In the genomic region with DNA sequence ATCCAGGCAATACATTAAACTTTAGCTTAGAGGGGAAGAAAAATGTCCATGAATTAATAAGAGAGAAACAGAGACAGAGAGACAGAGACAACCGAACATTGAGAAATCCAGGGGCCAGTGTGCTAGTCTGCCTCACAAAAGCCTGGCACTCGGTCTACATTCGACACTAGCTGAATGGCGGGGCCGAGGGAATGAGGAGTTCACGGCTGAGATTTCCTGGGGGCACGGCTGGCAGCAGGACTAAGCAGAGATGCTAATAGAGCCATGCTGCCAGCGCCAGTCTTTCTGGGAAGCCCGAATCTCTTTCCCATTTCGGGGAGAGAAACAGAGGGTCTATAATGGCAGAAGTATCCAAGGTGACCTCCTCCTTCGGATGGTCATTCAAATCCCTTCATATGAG, we compare ENCODE assay signal across 20 mouse cellular contexts. TPM values are rescaled to one million over a fixed set of nuclear protein-coding genes. Genes with fewer than 3 reads are reported as not detected.
DNase-seq lines count a peak whose midpoint lies in the region; ATAC-seq and TF ChIP-seq lines count a peak whose summit lies in the region.
"Had no signal": no experiment of that assay in that cellular context is flagged by ENCODE, and none has a peak within 500 bp of the region (broad histone marks: within the 10 kb centered on the region; RNA-seq: fewer than 3 reads in every experiment).

No protein-coding gene starts in this region.

- H3K4me2 ChIP-seq in forebrain, embryonic 13.5 days = peak overlapping the region; percentile 20; the same call in 1 of the 2 replicates
- no peak overlapping the region for H3K4me2 ChIP-seq in forebrain, postnatal 0 days (ENCODE audit: low read depth)
- no peak overlapping the region for H3K4me2 ChIP-seq in heart, embryonic 11.5 days
- H3K4me2 ChIP-seq: embryonic facial prominence, embryonic 12.5 days; heart, embryonic 13.5 days; hindbrain, embryonic 15.5 days had no signal

- no peaks in the 10 kb centered on the region for H3K27me3 ChIP-seq in cerebellum, adult 2 months (ENCODE audit: control insufficient read depth, insufficient read depth, low read length)
- no peaks in the 10 kb centered on the region for H3K27me3 ChIP-seq in forebrain, embryonic 13.5 days
- no peaks in the 10 kb centered on the region for H3K27me3 ChIP-seq in forebrain, postnatal 0 days (ENCODE audit: insufficient read depth, low read length)
- H3K27me3 ChIP-seq in thymus, adult 2 months (ENCODE audit: control insufficient read depth, insufficient read depth, low read length) = no peaks in the 10 kb centered on the region
- H3K27me3 ChIP-seq in heart, embryonic 11.5 days (ENCODE audit: control insufficient read depth, insufficient read depth, low read length) = no peaks in the 10 kb centered on the region
- H3K27me3 ChIP-seq: hindbrain, embryonic 15.5 days had no signal

- no peak for TF ChIP-seq POLR2A in cerebellum, adult 2 months (IDR thresholded peaks at IDR 0.05; ENCODE audit: borderline replicate concordance, insufficient read depth, low read length)
- TF ChIP-seq POLR2A in brain, embryonic 14.5 days (IDR thresholded peaks at IDR 0.05; ENCODE audit: borderline replicate concordance, extremely low read depth, insufficient read depth, insufficient read length, poor library complexity, severe bottlenecking) = no peak
- no peak for TF ChIP-seq POLR2A in thymus, adult 2 months (IDR thresholded peaks at IDR 0.05; ENCODE audit: control insufficient read depth, extremely low read depth, insufficient read depth, low read length, poor library complexity)

- peak; percentile 44 to 64 for DNase-seq in cerebellum, postnatal 10 days
- DNase-seq in cerebellum, adult 2 months = no peak
- DNase-seq in brain, embryonic 14.5 days (ENCODE audit: low read depth) = peak; percentile 70
- peak; percentile 36 for DNase-seq in forebrain, postnatal 0 days
- DNase-seq in thymus, adult 2 months = no peak
- DNase-seq: adrenal gland, postnatal 10 days; B cell, adult 2 months; cerebellum, adult 11-12 months; cerebellum, adult 9-11 months; gastrocnemius, postnatal 14 days; heart, postnatal 36 days; kidney, adult 2 months had no signal

- TF ChIP-seq CTCF in cerebellum, adult 2 months (IDR thresholded peaks at IDR 0.05; ENCODE audit: borderline replicate concordance, insufficient read depth, low read depth, low read length) = no peak
- no peak for TF ChIP-seq CTCF in brain, embryonic 14.5 days (IDR thresholded peaks at IDR 0.05; ENCODE audit: borderline replicate concordance, extremely low read depth, insufficient read depth, insufficient read length)
- no peak for TF ChIP-seq CTCF in forebrain, postnatal 0 days (IDR thresholded peaks at IDR 0.05; ENCODE audit: low read depth)
- no peak for TF ChIP-seq CTCF in thymus, adult 2 months (IDR thresholded peaks at IDR 0.05; ENCODE audit: borderline replicate concordance, control insufficient read depth, extremely low read depth, insufficient read depth, low read length, poor library complexity)

- H3K9ac ChIP-seq in forebrain, embryonic 13.5 days = no peak overlapping the region; the same call in 1 of the 2 replicates
- H3K9ac ChIP-seq in forebrain, postnatal 0 days = no peak overlapping the region
- H3K9ac ChIP-seq in heart, embryonic 11.5 days (ENCODE audit: low read depth, low read length) = no peak overlapping the region
- H3K9ac ChIP-seq: embryonic facial prominence, embryonic 12.5 days; heart, embryonic 13.5 days; hindbrain, embryonic 15.5 days had no signal

- WGBS in cerebellum, adult 2 months = 53% methylated on average over 11 of the region's 11 CpGs
- WGBS in forebrain, embryonic 13.5 days = 35% methylated on average over 11 of the region's 11 CpGs
- WGBS in forebrain, postnatal 0 days = 27% methylated on average over 11 of the region's 11 CpGs
- WGBS in thymus, adult 2 months = 98% methylated on average over 11 of the region's 11 CpGs
- WGBS in heart, embryonic 11.5 days (ENCODE audit: insufficient replicate concordance) = 86% methylated on average over 11 of the region's 11 CpGs

- H3K4me1 ChIP-seq in cerebellum, adult 2 months (ENCODE audit: control insufficient read depth, insufficient read depth, low read length) = no peaks in the 10 kb centered on the region
- H3K4me1 ChIP-seq in forebrain, embryonic 13.5 days = peaks cover 25% of the 10 kb centered on the region
- no peaks in the 10 kb centered on the region for H3K4me1 ChIP-seq in forebrain, postnatal 0 days (ENCODE audit: insufficient read depth)
- no peaks in the 10 kb centered on the region for H3K4me1 ChIP-seq in thymus, adult 2 months (replicated peaks; ENCODE audit: control insufficient read depth, insufficient read depth, low read length)
- no peaks in the 10 kb centered on the region for H3K4me1 ChIP-seq in heart, embryonic 11.5 days (ENCODE audit: control insufficient read depth, insufficient read depth, low read length)
- H3K4me1 ChIP-seq: hindbrain, embryonic 15.5 days had no signal

- no peaks in the 10 kb centered on the region for H3K9me3 ChIP-seq in forebrain, embryonic 13.5 days (replicated peaks)
- no peaks in the 10 kb centered on the region for H3K9me3 ChIP-seq in forebrain, postnatal 0 days (ENCODE audit: low read length)
- H3K9me3 ChIP-seq in heart, embryonic 11.5 days (replicated peaks; ENCODE audit: control insufficient read depth, low read length) = no peaks in the 10 kb centered on the region
- H3K9me3 ChIP-seq: embryonic facial prominence, embryonic 12.5 days; G1E; heart, embryonic 13.5 days; hindbrain, embryonic 15.5 days had no signal

- H3K36me3 ChIP-seq in forebrain, embryonic 13.5 days (ENCODE audit: poor library complexity, severe bottlenecking) = peaks cover 10% of the 10 kb centered on the region; the same call in 1 of the 2 replicates
- no peaks in the 10 kb centered on the region; the same call in 1 of the 2 replicates for H3K36me3 ChIP-seq in forebrain, postnatal 0 days (ENCODE audit: insufficient read depth)
- peaks cover 10% of the 10 kb centered on the region; the same call in 1 of the 2 replicates for H3K36me3 ChIP-seq in thymus, adult 2 months (ENCODE audit: control insufficient read depth, insufficient read depth, low read length)
- H3K36me3 ChIP-seq in heart, embryonic 11.5 days (ENCODE audit: control insufficient read depth, insufficient read depth, low read length) = no peaks in the 10 kb centered on the region
- H3K36me3 ChIP-seq: hindbrain, embryonic 15.5 days had no signal

- ATAC-seq in forebrain, embryonic 13.5 days = 0 out of 2 replicates have a peak, but pooled peaks have one; percentile 36
- ATAC-seq in forebrain, postnatal 0 days = no peak
- no peak for ATAC-seq in heart, embryonic 11.5 days (replicated peaks; ENCODE audit: insufficient number of reproducible peaks, low FRiP score, low TSS enrichment)
- ATAC-seq: CD4-positive, CD25-positive, alpha-beta regulatory T cell, adult 4 months; intestine, embryonic 16.5 days had no signal

- no peak overlapping the region for H3K4me3 ChIP-seq in cerebellum, adult 2 months (replicated peaks; ENCODE audit: insufficient read depth, low read depth, low read length)
- H3K4me3 ChIP-seq in forebrain, embryonic 13.5 days = no peak overlapping the region
- no peak overlapping the region for H3K4me3 ChIP-seq in forebrain, postnatal 0 days (ENCODE audit: low read depth, low read length)
- H3K4me3 ChIP-seq in thymus, adult 2 months (ENCODE audit: control insufficient read depth, insufficient read depth, low read length) = no peak overlapping the region
- no peak overlapping the region for H3K4me3 ChIP-seq in heart, embryonic 11.5 days (ENCODE audit: low read depth, low read length)
- H3K4me3 ChIP-seq: embryonic facial prominence, embryonic 12.5 days; heart, embryonic 13.5 days; hindbrain, embryonic 15.5 days had no signal

- no peak overlapping the region for H3K27ac ChIP-seq in cerebellum, adult 2 months (ENCODE audit: insufficient read depth, low read length)
- peak overlapping the region; percentile 48; the same call in 1 of the 2 replicates for H3K27ac ChIP-seq in forebrain, embryonic 13.5 days
- no peak overlapping the region for H3K27ac ChIP-seq in forebrain, postnatal 0 days (ENCODE audit: low read depth, low read length)
- no peak overlapping the region for H3K27ac ChIP-seq in thymus, adult 2 months (ENCODE audit: control insufficient read depth, insufficient read depth, low read length)
- H3K27ac ChIP-seq in heart, embryonic 11.5 days (ENCODE audit: low read depth, low read length) = no peak overlapping the region
- H3K27ac ChIP-seq: embryonic facial prominence, embryonic 12.5 days; heart, embryonic 13.5 days; hindbrain, embryonic 15.5 days had no signal

RNA-seq across cellular contexts. Expression of gene Kdm2b, which starts 30.2 kb away (rescaled TPM):
- polyA plus RNA-seq in cerebellum, adult 2 months (2012; rRNA removed) = 27.5 and 29.4 TPM in 2 replicates
- 81.7 and 102 TPM in 2 replicates for polyA plus RNA-seq in brain, embryonic 14.5 days (2012; rRNA removed)
- 107 and 108 TPM in 2 replicates for polyA plus RNA-seq in forebrain, embryonic 13.5 days (2015; fragmentation: Nextera tagmentation; extraction: Ambion mirVana)
- 127 and 158 TPM in 2 replicates for total RNA-seq in forebrain, postnatal 0 days (2014; rRNA removed)
- 84.6 and 91.7 TPM in 2 replicates for polyA plus RNA-seq in forebrain, postnatal 0 days (2015; fragmentation: Nextera tagmentation; extraction: Ambion mirVana)
- 65.1 and 73.9 TPM in 2 replicates for polyA plus RNA-seq in thymus, adult 2 months (2012; rRNA removed)
- 26.5 and 28.8 TPM in 2 replicates for polyA plus RNA-seq in heart, embryonic 11.5 days (2014; fragmentation: Nextera tagmentation; extraction: Ambion mirVana)

RNA-seq across cellular contexts. Expression of gene Orai1, which starts 55.5 kb away (rescaled TPM):
- polyA plus RNA-seq in cerebellum, adult 2 months (2012; rRNA removed) = 20.7 and 21.4 TPM in 2 replicates
- polyA plus RNA-seq in brain, embryonic 14.5 days (2012; rRNA removed) = 21.2 and 23.6 TPM in 2 replicates
- 10.6 and 10.8 TPM in 2 replicates for polyA plus RNA-seq in forebrain, embryonic 13.5 days (2015; fragmentation: Nextera tagmentation; extraction: Ambion mirVana)
- total RNA-seq in forebrain, postnatal 0 days (2014; rRNA removed) = 13.8 and 19.4 TPM in 2 replicates
- 10.7 and 14.4 TPM in 2 replicates for polyA plus RNA-seq in forebrain, postnatal 0 days (2015; fragmentation: Nextera tagmentation; extraction: Ambion mirVana)
- polyA plus RNA-seq in thymus, adult 2 months (2012; rRNA removed) = 76.9 and 87.4 TPM in 2 replicates
- polyA plus RNA-seq in heart, embryonic 11.5 days (2014; fragmentation: Nextera tagmentation; extraction: Ambion mirVana) = 12.5 and 15.1 TPM in 2 replicates

Comparison
In these comparisons a context has a peak if more than half of its experiments do, and no peak if none do; other contexts are left out.
1. DNase-seq: peak in cerebellum, postnatal 10 days (2 of 2), brain, embryonic 14.5 days (single experiment) and forebrain, postnatal 0 days (single experiment); none in cerebellum, adult 2 months (0 of 2) and thymus, adult 2 months (single experiment).